Mouse (Mus musculus) thymus, adult 2 months (tissue): ENCODE measurements around the gene Nol12.

Experiments used
- CTCF ChIP-seq: fragments of 200-500 bp; IDR thresholded peaks from 2 replicates; pipeline ENCODE4 v1.5.1; 2012; ENCODE audit warnings: mild to moderate bottlenecking, control low read depth, low read length, moderate library complexity, borderline replicate concordance; ENCODE audit not compliant: control insufficient read depth, poor library complexity, insufficient read depth; ENCODE audit errors: extremely low read depth
- POLR2A ChIP-seq: fragments of 200-500 bp; IDR thresholded peaks from 2 replicates; pipeline ENCODE4 v1.6.1; 2012; ENCODE audit warnings: mild to moderate bottlenecking, low read length, control low read depth, moderate library complexity; ENCODE audit not compliant: control insufficient read depth, poor library complexity, insufficient read depth; ENCODE audit errors: extremely low read depth

GRCm38 (mm10) chr15:78986536-78987220 lies 51.9 kb downstream of the Nol12 start:
- TF ChIP-seq POLR2A (no peak), CTCF (no peak)
